Mouse (Mus musculus): ENCODE measurements around the gene Pafah1b1.

Pafah1b1 gene

DNA sequence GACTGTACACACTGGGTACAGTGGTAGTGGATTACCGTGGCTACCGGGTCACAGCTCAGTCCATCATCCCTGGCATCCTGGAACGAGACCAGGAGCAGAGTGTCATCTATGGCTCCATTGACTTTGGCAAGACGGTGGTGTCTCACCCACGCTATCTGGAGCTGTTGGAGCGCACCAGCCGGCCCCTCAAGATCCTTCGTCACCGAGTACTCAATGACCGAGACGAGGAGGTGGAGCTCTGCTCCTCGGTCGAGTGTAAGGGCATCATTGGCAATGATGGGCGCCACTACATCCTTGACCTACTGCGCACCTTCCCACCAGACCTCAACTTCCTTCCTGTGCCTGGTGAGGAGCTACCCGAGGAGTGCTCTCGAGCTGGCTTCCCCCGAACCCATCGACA, 62.8 kb downstream of the Pafah1b1 start:
- no peak for DNase-seq (ENCODE audit: low spot score)

DNA sequence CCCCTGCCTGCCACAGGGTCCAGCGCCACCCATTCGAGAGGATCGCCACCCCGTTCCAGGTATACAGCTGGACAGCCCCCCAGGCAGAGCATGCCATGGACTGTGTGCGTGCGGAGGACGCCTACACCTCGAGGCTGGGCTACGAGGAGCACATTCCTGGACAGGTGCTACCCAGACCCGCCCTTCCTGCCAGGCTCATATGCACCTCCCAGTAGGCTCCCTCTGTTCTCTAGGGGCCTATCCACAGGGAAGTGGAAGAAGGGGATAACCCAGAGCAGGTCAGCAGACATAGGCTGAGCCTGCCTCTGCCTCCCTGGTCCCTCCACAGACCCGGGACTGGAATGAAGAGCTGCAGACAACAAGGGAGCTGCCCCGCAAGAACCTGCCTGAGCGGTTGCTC, 64.1 kb downstream of the Pafah1b1 start:
- no peak for DNase-seq (ENCODE audit: low spot score)

DNA sequence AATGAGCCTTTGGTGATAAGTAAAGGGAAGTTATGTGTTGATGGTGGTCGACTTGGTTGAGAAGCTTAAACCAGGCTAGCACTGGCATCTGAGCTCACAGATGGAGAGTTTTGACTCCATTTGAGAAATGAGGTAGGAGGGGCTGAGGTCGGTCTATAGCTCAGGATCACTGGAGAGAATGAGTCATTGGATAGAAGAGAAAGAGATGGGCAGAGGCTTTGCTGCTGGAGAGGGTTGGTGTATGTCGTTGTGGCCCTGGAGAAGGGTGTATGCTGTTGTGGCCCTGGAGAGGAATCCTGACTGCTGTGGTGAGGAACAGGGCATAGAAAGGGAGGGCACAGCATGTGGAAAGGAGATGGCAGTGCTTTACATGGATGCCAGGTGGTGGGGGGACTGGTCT, 68.5 kb downstream of the Pafah1b1 start:
- DNase-seq (ENCODE audit: low spot score), result no peak

DNA sequence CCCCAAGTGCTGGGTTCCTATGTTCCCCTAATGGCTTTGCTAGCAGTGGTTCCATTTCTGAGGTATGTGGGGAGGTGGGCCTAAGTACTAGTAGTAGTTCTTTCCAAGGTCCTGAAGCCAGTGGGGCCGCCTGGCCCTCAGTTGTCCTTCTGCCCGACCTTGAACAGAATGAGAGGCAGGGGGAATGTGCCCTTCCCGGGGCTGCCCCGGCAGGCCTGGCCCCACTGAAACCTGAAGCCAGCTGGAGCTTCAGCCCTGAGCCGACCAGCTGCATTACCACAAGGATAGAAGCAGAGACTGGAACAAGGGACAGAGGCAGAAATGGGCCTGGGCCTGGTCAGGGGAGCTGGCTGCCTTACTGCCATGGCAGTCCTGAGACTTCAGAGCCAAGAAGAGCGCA, 71.1 kb downstream of the Pafah1b1 start:
- no peak for DNase-seq (ENCODE audit: low spot score)

DNA sequence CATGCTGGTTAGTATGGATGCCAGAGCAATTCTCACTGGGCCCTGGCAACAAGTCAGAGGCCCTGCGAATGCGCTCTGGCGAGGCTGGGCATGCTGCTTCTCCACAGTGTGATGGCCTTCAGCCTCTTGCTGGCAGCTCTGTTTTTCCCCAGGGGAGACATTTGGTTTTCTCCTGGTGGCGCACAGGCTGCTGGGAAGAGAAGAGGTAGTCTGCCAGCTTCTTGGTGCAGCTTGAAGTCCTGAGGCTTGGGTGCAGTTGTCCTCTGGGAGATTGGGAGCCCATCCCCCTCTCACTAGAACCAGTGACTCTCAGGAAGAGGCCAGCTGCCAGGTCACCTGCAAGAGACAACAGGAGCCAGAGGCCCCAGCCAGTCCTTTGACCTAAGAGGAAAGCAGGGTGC, 71.7 kb downstream of the Pafah1b1 start:
- no peak for DNase-seq (ENCODE audit: low spot score)

DNA sequence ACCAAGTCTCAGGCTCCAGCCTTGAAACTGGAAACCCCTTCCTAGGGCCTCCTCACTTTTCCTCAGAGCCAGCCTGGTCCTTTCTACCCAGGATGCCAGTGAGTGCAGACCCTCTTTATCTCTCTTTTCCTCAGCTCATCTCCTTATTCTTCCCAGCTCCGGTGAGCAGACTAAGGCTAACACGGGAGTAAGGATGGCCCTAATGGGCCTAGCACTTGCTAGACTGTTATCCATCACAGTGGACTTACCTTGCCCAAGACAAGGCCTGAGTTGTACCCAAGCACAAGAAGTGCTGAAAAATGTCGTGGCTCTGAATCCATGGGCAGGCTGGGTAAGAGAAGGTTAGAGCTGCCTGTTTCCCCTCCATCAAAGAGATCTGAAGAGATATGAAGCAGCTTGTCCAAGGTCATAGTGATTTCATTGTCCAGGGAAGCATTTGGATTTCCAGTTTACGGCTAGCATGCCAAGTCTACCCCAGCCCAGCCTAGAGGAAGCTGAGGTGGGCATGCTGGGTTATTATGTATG, 73.8 kb downstream of the Pafah1b1 start:
- no peak for DNase-seq (ENCODE audit: low spot score)

DNA sequence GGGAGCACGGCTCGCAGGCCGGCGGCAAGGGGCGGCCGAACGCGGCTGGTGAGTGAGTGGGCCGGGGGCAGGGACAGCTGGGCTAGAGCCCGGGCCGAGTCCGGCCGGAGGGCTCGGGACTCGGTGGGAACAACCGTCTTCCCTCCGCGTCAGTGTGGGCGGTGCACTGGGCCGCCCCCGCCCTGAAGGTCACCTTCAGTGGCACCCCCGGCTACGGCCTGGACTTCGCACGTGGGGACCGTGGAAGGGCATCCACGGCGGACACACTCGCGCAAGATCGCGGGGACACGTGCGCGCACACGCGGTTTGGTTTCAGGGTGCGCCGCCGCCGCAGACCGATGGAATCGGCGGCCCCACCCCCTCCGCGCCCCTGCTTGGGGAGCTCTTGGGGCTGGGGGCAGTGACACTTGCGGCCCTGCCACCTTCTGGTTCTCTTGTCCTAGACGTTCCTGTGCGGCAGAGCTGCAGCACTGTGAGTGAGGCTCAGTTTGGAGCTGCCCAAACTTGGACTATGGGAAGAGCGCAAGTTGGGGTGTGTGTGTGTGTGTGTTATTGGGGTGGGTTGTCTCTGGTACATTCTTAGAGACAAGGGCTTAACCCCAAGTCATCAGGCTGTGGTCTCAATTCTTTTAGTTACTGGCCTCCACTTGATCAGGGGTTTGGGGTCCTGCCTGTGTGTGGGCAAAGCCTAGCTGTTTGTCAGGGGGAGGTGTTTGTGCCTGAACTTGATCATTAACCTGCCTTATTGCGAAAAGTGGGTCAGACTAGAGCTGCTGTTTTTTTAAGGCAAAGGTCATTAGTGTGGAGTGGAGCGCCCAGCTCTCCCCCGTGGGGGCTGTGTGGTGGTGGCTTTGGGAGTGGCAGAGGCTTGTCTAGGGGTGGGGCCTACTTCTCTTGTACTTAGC, 74.6 kb downstream of the Pafah1b1 start:
- DNase-seq (ENCODE audit: low spot score), result no peak

DNA sequence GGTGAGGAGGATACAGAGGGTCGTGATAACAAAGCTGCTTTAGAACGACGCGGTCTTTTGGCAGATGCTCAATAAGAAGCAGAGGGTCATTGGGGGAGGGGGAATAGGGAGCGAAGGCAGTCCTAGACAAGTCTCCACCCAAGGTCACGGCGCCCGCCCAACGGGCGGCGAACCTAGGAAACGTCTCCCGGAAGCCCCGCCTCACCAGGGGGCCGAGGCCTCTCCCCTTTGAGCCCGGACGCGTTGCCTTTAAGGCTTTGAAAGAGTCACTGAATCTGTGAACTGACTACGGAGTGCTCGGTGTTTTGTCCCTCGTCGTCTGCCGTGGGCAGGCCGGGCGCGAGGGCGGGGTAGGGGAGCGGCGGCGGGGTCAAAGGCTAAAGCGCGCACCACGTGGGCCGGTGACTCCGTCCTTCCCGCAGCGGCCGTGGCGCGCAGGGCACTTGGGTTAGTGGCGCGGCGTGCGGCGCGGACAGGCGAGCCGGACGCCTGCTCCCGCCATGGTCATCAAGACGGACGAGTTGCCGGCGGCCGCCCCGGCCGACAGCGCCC, 75.3 kb downstream of the Pafah1b1 start, which contains the start of gene Cluh:
Cluh (plus strand) TSS at position 401 of the 552 bp plus-strand sequence.
- DNase-seq (ENCODE audit: low spot score), result peak; percentile 89

DNA sequence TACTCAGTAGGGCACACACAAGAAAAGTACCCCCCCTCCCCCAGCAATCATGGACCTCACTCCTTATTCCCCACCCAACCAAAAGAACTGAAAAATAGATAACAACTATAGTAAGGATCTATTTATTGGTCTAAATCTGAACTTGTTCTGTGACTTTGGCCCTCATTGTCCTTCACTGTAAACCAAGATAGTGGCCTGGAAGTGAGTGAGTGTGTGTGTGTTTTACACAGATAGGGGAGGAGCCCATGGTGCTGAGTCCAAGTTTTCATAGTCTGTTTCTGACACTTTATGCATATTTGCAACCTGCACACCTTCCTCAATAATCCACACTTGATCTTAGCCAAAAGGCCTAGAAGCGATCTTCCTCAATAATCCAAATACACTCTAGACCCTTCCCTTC, 75.8 kb downstream of the Pafah1b1 start:
- no peak for DNase-seq (ENCODE audit: low spot score)

DNA sequence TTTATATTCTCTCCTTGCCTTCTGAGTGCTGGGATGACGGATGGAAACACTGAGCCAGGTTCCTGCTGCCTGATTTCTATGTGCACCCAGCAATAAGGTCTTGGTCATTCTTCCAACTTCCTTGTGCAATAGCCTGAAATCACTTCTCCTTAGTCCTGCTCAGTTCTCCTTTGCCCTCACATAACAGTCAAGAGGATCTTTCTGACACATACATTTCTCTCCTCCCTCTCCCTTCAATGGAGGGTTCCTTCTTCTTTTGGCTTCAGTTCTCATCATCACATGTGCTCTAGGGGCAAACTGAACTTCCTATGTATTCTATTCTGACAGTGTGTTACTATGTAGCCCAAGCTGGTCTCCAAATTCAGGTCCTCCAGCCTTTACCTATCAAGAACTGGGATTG, 76.5 kb downstream of the Pafah1b1 start:
- DNase-seq (ENCODE audit: low spot score), result no peak

DNA sequence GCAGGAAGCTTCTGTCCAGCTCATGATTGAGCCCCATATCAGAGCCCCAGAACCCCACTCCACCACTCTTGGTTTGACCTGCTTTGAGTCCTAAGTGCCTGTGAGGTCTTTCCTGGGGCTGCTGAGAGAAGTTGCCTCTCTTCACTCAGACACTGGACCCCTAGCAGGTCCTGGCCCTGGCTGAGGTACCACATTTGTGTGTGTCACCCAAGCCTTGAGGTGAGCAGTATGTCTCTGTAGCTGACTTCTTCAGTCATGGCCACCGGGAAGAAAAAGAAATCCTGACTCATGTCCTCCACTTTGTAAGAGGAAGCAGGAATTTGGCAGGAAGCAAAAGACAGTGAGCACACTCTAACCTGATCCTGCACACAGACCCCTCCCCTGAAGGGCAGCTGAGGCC, 84.8 kb downstream of the Pafah1b1 start:
- DNase-seq (ENCODE audit: low spot score), result no peak

DNA sequence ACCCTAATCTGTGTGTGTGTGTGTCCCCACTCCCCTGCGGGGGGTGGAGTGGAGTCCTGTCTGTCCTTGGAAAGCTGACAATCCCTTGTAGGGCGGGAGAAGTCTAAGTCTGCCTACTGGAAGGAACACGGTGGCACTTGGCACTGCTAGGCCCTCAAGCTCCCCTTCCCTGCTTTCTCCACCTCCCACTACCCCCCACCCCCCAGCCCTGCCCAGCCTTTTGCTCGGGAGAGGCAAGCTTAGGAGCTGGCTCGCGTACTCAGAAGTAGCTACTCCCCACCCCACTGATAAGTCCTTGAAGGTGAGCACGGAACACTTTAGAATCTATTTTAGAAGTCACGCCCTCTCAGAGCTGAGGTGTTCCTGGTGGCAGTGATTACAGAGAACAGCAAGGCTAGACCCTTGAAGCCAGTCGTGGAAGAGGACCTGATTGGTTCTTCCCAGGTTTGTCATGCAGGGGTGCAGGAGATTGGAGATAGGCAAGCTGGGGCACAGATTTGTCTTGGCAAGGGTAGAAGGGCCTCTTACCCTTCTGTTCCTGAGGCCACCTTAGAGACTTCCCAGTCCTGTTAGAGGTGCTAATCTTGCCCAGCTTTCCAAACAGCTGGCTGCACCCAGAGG, 85.6 kb downstream of the Pafah1b1 start:
- DNase-seq (ENCODE audit: low spot score), result no peak

DNA sequence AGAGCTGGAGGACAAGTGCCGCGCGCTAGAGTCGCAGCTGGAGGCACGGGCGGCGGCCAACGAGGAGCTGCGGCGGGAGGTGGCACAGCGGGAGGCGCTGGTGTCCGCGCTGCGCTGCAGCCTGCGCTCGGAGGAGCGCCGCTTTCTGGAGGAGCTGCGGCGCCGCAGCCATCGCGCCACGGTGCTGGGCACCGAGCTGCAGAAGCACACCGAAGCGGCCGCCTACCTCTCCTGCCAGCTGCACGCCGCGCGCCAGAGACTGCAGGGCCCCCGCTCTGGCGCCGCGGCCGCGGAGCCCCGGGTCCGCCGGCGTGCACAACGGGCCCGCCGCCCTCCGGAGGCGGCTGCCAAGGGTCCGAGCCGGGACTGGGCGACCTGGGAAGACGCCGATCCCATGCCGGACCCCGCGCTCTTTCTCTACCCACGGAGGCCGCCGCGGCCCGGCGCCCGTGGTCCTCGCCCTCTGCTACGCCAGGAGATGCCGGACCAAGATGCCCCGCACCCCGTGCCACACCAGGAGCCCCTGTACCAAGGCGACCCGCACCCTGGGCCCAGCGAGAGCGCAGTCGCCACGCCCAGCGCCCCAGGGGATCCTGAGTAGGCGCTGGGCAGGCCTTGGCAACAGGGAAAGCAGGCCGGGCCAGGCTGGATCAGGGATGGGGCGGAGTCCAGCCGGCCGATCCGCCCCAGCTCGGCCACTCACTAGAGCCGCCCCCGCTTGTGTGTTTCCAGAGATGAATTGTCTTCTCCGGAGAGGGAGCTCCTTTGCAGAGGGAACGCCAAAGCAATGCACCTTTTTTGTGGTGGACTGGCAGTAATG, 86.3 kb downstream of the Pafah1b1 start:
- DNase-seq (ENCODE audit: low spot score), result no peak

DNA sequence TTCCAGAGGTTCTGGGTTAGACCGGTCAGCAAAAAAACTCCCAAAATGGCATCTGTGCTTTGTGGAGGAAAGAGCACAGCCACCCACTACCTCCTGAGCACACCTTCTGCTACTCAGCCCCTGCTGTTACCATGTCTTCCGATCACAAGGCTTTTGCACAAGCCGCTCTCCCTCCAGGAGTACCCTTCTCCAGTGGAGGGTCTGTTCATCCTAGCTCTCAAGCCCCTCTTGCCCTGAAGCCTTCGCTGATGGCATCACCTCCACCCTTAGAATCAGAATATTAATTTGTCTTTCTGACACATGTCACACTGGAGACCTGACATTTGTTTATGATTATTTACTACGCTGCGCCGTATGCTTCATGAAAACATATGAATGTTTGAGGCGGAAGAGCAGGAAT, 87.0 kb downstream of the Pafah1b1 start:
- no peak for DNase-seq (ENCODE audit: low spot score)

DNA sequence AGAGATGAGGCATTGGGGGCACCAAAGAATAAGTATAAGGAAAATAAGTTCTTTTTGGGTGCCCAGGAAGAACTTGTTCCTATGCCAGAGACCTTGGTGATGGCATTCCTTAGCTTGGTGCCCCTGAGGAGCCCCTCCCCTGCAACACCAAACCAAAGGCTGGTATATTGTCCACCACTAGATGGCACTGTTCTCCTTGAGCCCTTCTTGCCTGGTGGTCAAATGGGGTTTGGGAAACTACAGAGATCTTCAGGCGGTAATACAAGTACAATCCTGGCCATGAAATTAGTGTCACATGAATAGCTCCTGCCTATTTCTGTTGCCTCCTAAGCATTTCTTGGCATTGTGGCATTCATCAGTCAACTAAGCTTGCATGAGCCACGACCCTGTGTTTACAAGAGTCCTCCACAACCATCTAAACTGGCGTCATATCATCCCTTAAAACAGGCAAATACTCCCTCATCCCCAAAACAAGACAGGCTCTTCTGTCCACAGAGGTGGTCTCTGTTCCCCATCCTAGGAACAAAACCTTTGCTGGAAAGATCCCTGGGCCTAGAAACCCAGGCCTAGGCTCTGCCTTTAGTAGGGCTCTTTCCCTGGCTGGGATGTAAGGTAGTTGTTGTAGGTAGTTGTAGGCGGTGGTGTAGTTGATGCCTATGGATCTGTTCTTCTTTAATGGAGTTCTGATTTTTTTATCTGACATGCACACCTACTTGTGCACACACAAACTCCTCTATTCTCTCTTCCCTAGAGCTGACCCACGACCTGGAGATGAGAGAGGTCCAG, 89.8 kb downstream of the Pafah1b1 start:
- DNase-seq (ENCODE audit: low spot score), result peak; percentile 67

DNA sequence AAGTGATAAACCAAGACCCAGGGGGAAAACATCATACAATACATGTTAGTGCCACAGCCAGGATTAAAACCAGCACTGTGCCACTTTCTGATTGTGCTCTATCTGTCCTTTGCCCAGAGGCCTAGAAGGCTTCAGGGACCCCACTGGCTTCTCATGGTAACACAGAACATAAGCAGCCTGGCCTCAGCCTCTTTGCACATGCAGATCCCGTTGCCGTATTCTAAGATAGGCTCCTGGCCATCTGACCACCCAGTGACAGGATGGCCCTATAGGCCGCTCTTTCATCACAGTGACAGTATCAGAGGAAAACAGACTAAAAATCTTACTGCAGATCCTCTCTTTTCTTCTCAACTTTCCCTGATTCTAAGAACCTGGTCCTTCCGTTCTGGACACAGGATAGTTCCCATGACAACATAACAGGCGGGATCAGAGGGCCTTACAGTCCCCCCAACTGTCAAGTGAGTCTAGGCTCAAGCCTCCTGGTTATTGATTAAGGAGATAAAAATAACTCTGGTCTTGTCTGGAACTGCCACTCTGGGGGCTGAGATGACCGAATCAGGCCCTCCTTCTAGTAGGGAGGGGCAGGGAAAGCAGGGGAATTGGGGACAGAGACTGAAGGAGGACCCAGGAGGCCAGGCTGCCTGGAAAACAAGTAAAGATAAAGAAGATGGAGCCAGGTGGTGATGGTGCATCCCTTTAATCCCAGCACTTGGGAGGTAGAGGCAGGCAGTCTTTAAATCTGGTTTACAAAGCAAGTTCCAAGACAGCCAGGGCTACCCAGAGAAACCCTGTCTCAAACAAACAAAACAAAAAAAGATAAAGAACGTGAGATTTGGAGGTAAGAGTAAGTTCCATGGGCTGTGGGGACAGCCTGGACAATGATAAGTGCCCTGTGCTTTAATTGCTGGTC, 92.3 kb downstream of the Pafah1b1 start:
- DNase-seq (ENCODE audit: low spot score), result no peak

DNA sequence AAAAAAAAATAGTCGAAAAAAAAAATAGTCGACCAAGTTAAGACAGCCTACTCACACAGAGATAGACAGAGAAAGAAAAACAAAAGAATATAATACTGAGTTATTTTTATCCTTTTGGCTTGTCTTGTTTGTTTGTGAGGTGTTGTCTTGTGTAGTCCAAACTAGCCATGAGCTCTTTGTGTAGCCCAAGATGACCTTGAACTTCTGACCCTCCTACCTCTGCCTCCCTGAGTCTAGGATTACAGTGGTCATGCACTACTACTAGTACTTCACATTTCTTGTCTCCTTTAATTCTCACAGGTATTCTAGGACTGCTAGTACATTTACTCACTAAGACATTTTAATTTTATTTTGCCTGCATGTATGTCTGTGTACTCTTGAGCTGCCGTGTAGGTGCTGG, 97.0 kb downstream of the Pafah1b1 start:
- DNase-seq (ENCODE audit: low spot score), result no peak

DNA sequence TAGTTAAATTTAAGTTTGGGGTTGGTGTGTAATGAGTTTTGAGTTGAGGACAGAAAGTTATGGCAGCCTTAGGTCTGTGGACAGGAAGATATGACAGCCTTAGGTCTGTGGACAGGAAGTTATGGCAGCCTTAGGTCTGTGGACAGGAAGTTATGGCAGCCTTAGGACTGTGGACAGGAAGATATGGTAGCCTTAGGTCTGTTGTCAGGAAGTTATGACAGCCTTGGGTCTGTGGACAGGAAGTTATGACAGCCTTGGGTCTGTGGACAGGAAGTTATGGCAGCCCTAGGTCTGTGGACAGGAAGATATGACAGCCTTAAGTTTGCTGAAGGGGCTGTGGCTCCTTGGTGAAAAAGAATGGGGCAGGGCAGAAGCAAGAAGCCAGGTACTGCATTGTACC, 99.1 kb downstream of the Pafah1b1 start:
- no peak for DNase-seq (ENCODE audit: low spot score)
